Mouse (Mus musculus) hindbrain, embryonic 12.5 days (tissue): Measurements from ENCODE around the gene Atp6v0e. TPM values are rescaled to one million over a fixed set of nuclear protein-coding genes. Genes with fewer than 3 reads are reported as not detected.

Source experiments
- ATAC-seq: fragments of 200-750 bp; cut with Nextera tagmentation; 2 replicates; pipeline ENCODE4 v1.8.0; 2017; ENCODE audit warnings: moderate TSS enrichment; ENCODE audit not compliant: low FRiP score
- H3K27ac ChIP-seq: fragments of 300-500 bp; sonication (generic); 2 replicates; pipeline ENCODE4 v1.5.1; 2016; ENCODE audit warnings: mild to moderate bottlenecking
- H3K27me3 ChIP-seq: fragments of 300-500 bp; sonication (generic); 2 replicates; pipeline ENCODE4 v1.6.1; 2016; ENCODE audit warnings: mild to moderate bottlenecking
- H3K36me3 ChIP-seq: fragments of 300-500 bp; sonication (generic); 2 replicates; pipeline ENCODE4 v1.6.1; 2016; ENCODE audit warnings: mild to moderate bottlenecking
- H3K4me1 ChIP-seq: fragments of 300-500 bp; sonication (generic); 2 replicates; pipeline ENCODE4 v1.6.1; 2016
- H3K4me2 ChIP-seq: fragments of 300-500 bp; sonication (generic); replicated peaks from 2 replicates; pipeline ENCODE4 v1.6.1; 2016; ENCODE audit warnings: mild to moderate bottlenecking
- H3K4me3 ChIP-seq: fragments of 300-500 bp; sonication (generic); 2 replicates; pipeline ENCODE4 v1.5.1; 2016; ENCODE audit warnings: mild to moderate bottlenecking
- H3K9ac ChIP-seq: fragments of 300-500 bp; sonication (generic); 2 replicates; pipeline ENCODE4 v1.6.1; 2016; ENCODE audit warnings: mild to moderate bottlenecking, moderate library complexity
- H3K9me3 ChIP-seq: fragments of 300-500 bp; sonication (generic); replicated peaks from 2 replicates; pipeline ENCODE4 v1.6.1; 2016; ENCODE audit warnings: mild to moderate bottlenecking
- WGBS: fragments of 180-500 bp; shearing (Covaris S2); methylation state at CpG from one replicate; pipeline ENCODE4 v1.1.7; 2016; 5-methylcytosine and 5-hydroxymethylcytosine counted together
- polyA plus RNA-seq: library from polyadenylated mRNA; unstranded; fragments of >200 nt; fragmentation: Nextera tagmentation; extraction: Ambion mirVana; gene quantifications from 2 replicates; pipeline ENCODE4 v1.2.1, GENCODE M21; 2016

Gene Atp6v0e
- polyA plus RNA-seq, 1 experiment from 2014 or later: 111 TPM

GRCm38 (mm10) chr17:26694171-26694570 lies 31.1 kb downstream of the Atp6v0e start:
- Histone ChIP-seq H3K4me3 (no peak overlapping the region), H3K4me2 (no peak overlapping the region), H3K27me3 (no peaks in the 10 kb centered on the region), H3K9ac (no peak overlapping the region), H3K36me3 (peaks cover 34% of the 10 kb centered on the region), H3K4me1 (peaks cover 10% of the 10 kb centered on the region; the same call in 1 of the 2 replicates), H3K27ac (no peak overlapping the region), H3K9me3 (no peaks in the 10 kb centered on the region)
- ATAC-seq: no peak
- WGBS: 75% methylated on average over 7 of the region's 7 CpGs

- no peaks in the 10 kb centered on the region for H3K9me3 ChIP-seq
- H3K36me3 ChIP-seq: peaks cover 44% of the 10 kb centered on the region
- ATAC-seq: no peak
- H3K4me2 ChIP-seq: no peak overlapping the region
- no peak overlapping the region for H3K27ac ChIP-seq
- no peaks in the 10 kb centered on the region for H3K27me3 ChIP-seq
- 91% methylated on average over 3 of the region's 3 CpGs for WGBS
- H3K4me1 ChIP-seq: 0 out of 2 replicates have a peak, but pooled peaks cover 4% of the 10 kb centered on the region
- no peak overlapping the region for H3K9ac ChIP-seq
- H3K4me3 ChIP-seq: no peak overlapping the region
Measured at GRCm38 (mm10) chr17:26695193-26695592, 32.2 kb downstream of the Atp6v0e start.

DNA sequence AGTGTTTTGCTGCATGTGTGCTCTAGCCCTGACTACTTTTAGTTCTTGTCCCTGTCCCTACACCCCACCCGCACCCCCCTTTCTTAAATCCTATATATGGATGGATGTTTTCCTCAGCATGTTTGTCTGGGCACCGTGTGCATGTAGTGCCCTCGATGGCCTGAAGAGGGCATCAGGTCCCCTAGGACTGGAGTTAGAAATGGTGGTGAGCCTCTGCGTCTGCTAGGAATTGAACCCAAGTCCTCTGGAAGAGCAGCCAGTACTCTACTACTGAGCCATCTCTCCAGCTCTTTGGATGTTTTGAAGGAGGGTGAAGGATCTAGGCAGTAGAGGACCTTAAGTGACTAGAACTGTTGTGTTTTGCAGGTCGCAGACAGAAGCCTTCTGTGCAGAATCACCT lies 35.8 kb downstream of the Atp6v0e start:
- WGBS: 82% methylated on average over 5 of the region's 5 CpGs

DNA sequence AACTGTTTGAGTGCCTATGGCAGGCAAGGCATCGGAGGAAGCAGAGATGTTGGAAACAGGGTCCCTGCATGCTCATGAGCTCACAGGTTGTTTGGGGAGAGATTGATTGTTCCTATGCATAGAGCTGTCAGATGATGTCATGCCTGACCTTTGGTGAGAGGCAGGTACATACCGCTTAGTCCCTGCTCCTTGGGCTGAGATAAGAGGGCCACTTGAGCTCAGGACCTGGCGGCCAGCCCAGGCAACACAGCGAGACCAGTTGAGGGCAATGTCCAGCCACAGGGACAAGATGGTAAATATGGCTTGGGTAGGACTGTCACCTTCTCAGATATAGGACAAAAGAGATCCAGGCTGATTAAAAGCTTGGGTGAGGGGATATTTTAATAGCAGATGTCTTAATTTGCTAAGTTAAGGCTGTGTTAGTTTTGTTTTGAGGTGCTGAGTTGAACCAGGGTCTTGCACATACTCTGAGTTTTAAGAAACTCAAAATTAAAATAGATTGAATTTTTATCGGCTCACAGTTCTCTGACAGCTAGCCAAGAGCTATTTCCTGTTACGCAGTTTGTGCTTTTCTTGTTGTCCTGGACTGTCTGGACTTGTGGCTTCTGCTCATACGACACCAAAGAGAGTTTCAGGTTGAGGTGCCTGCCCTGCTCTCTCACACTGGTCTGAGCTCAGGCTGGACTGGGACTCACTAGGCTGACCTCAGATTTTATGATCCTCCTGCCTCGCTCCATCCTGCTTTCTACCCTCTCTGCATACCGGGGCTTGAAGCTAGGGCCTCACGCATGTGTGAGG lies 37.0 kb downstream of the Atp6v0e start:
- H3K4me3 ChIP-seq: no peak overlapping the region
- no peaks in the 10 kb centered on the region for H3K9me3 ChIP-seq
- H3K27me3 ChIP-seq: no peaks in the 10 kb centered on the region
- H3K9ac ChIP-seq: no peak overlapping the region
- WGBS: 94% methylated on average over 10 of the region's 10 CpGs
- H3K4me1 ChIP-seq: no peaks in the 10 kb centered on the region
- no peak overlapping the region for H3K4me2 ChIP-seq
- no peak overlapping the region for H3K27ac ChIP-seq
- H3K36me3 ChIP-seq: peaks cover 54% of the 10 kb centered on the region
- ATAC-seq: no peak

More for the DNA sequence above, 35.8 kb downstream of the Atp6v0e start:
- Histone ChIP-seq H3K36me3 (peaks cover 53% of the 10 kb centered on the region), H3K4me3 (no peak overlapping the region), H3K27ac (no peak overlapping the region), H3K4me2 (no peak overlapping the region), H3K9ac (no peak overlapping the region), H3K27me3 (no peaks in the 10 kb centered on the region), H3K9me3 (no peaks in the 10 kb centered on the region), H3K4me1 (0 out of 2 replicates have a peak, but pooled peaks cover 2% of the 10 kb centered on the region)
- no peak for ATAC-seq

GRCm38 (mm10) chr17:26701565-26701964 lies 38.5 kb downstream of the Atp6v0e start:
- H3K9ac ChIP-seq: no peak overlapping the region
- ATAC-seq: no peak
- no peak overlapping the region for H3K27ac ChIP-seq
- H3K9me3 ChIP-seq: no peaks in the 10 kb centered on the region
- H3K27me3 ChIP-seq: no peaks in the 10 kb centered on the region
- H3K4me3 ChIP-seq: no peak overlapping the region
- WGBS: 84% methylated on average over 13 of the region's 13 CpGs
- H3K4me1 ChIP-seq: no peaks in the 10 kb centered on the region
- peaks cover 41% of the 10 kb centered on the region for H3K36me3 ChIP-seq
- H3K4me2 ChIP-seq: no peak overlapping the region

DNA sequence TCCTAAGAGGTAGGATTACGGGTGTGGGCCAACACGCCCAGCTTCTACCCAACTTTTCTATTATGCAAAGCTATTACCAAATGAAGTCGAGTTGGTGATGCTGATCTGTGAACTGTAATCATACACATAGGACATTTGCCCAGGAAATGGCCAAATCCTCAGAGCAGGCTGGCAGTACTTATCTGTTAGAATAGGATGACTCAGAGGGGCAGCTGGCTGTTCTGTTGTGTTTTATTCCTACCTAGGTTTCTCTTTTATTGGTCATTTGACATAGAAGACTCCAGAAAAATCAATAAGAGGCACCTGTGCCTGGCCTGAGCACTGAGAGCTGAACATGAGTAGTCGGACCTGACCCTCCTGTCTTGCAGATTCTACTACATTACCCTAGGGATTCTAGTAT lies 39.6 kb downstream of the Atp6v0e start:
- H3K4me1 ChIP-seq: no peaks in the 10 kb centered on the region; the same call in 1 of the 2 replicates
- H3K9ac ChIP-seq: no peak overlapping the region
- 89% methylated on average over 4 of the region's 4 CpGs for whole genome bisulfite sequencing
- H3K27ac ChIP-seq: no peak overlapping the region
- ATAC-seq: no peak
- no peaks in the 10 kb centered on the region for H3K9me3 ChIP-seq
- H3K27me3 ChIP-seq: no peaks in the 10 kb centered on the region
- H3K4me2 ChIP-seq: no peak overlapping the region
- no peak overlapping the region for H3K4me3 ChIP-seq
- peaks cover 37% of the 10 kb centered on the region for H3K36me3 ChIP-seq

DNA sequence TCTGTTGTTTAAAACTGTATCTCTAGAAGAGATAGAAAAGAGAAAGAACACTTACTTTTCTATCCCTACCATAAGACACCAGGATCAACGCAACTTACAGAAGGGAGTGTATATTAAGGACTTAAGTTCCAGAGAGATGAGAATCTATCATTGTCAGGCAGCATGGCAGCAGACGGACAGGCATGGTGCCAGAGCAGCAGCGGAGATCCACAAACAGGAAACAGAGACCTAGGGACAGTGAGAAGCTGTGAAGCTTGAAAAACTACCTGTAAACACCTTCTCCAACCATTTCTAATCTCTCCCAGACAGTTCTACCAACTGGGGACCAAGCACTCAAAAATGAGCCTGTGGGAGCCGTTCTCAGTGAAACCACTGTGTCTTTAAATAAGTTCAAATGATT lies 40.6 kb downstream of the Atp6v0e start:
- peaks cover 28% of the 10 kb centered on the region for H3K36me3 ChIP-seq
- WGBS: 93% methylated on average over 4 of the region's 4 CpGs
- no peak for ATAC-seq
- H3K4me1 ChIP-seq: no peaks in the 10 kb centered on the region; the same call in 1 of the 2 replicates
- H3K9ac ChIP-seq: no peak overlapping the region
- no peak overlapping the region for H3K4me3 ChIP-seq
- no peaks in the 10 kb centered on the region for H3K27me3 ChIP-seq
- no peaks in the 10 kb centered on the region for H3K9me3 ChIP-seq
- no peak overlapping the region for H3K27ac ChIP-seq
- H3K4me2 ChIP-seq: no peak overlapping the region

GRCm38 (mm10) chr17:26705463-26706359 lies 42.7 kb downstream of the Atp6v0e start:
- no peak overlapping the region for H3K27ac ChIP-seq
- peaks cover 7% of the 10 kb centered on the region; the same call in 1 of the 2 replicates for H3K4me1 ChIP-seq
- H3K4me3 ChIP-seq: no peak overlapping the region
- H3K36me3 ChIP-seq: peaks cover 9% of the 10 kb centered on the region; the same call in 1 of the 2 replicates
- H3K4me2 ChIP-seq: no peak overlapping the region
- WGBS: 74% methylated on average over 11 of the region's 11 CpGs
- ATAC-seq: no peak
- H3K27me3 ChIP-seq: no peaks in the 10 kb centered on the region
- no peaks in the 10 kb centered on the region for H3K9me3 ChIP-seq
- no peak overlapping the region for H3K9ac ChIP-seq

GRCm38 (mm10) chr17:26707066-26707465 lies 44.0 kb downstream of the Atp6v0e start:
- 69% methylated on average over 7 of the region's 7 CpGs for WGBS
- H3K4me1 ChIP-seq: peaks cover 7% of the 10 kb centered on the region; the same call in 1 of the 2 replicates
- H3K9ac ChIP-seq: no peak overlapping the region
- no peak for ATAC-seq
- no peaks in the 10 kb centered on the region for H3K27me3 ChIP-seq
- H3K27ac ChIP-seq: no peak overlapping the region
- no peak overlapping the region for H3K4me3 ChIP-seq
- H3K36me3 ChIP-seq: 0 out of 2 replicates have a peak, but pooled peaks cover 4% of the 10 kb centered on the region
- no peak overlapping the region for H3K4me2 ChIP-seq
- H3K9me3 ChIP-seq: no peaks in the 10 kb centered on the region

GRCm38 (mm10) chr17:26708499-26708898 lies 45.5 kb downstream of the Atp6v0e start:
- Histone ChIP-seq H3K4me1 (peaks cover 7% of the 10 kb centered on the region; the same call in 1 of the 2 replicates), H3K36me3 (0 out of 2 replicates have a peak, but pooled peaks cover 4% of the 10 kb centered on the region), H3K4me3 (no peak overlapping the region), H3K27me3 (no peaks in the 10 kb centered on the region), H3K9me3 (no peaks in the 10 kb centered on the region), H3K9ac (no peak overlapping the region), H3K4me2 (no peak overlapping the region), H3K27ac (no peak overlapping the region)
- ATAC-seq: no peak

DNA sequence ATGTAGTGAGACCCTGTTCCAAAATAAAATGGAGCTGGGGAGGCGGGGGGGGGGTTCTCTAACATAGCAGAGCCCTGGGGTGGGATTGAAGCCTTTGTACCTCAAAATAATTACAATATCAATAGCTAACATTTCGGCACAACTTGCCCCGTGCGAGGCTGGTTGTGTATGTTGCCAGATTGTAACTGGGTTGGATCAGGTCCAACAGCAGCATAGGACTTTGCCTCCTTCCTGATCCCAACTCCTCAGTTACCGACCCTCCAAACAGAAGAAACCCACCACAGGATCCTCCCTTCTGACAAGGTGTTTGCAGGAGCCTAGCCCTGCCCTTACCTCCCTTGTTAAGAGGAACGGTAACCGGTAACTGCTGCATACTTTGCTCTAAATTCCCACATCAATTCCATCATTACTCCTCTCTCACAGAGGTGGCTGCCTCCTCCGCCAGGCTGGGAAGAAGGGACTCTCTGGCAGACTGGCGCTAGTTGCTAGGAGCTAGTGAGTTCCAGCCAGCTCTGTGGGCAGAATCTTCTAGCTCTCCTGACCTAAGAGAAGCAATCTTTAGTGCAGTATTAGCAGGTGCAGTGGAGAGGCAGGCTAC lies 46.1 kb downstream of the Atp6v0e start:
- no peak overlapping the region for H3K27ac ChIP-seq
- no peaks in the 10 kb centered on the region for H3K27me3 ChIP-seq
- H3K4me3 ChIP-seq: no peak overlapping the region
- H3K4me1 ChIP-seq: peaks cover 7% of the 10 kb centered on the region; the same call in 1 of the 2 replicates
- H3K9ac ChIP-seq: no peak overlapping the region
- no peak for ATAC-seq
- H3K9me3 ChIP-seq: no peaks in the 10 kb centered on the region
- H3K4me2 ChIP-seq: no peak overlapping the region
- H3K36me3 ChIP-seq: 0 out of 2 replicates have a peak, but pooled peaks cover 4% of the 10 kb centered on the region
- 51% methylated on average over 9 of the region's 9 CpGs for WGBS

GRCm38 (mm10) chr17:26710049-26710448 lies 47.0 kb downstream of the Atp6v0e start:
- H3K4me2 ChIP-seq: no peak overlapping the region
- ATAC-seq: no peak

More at GRCm38 (mm10) chr17:26710049-26710448, 47.0 kb downstream of the Atp6v0e start:
- no peaks in the 10 kb centered on the region for H3K9me3 ChIP-seq
- H3K4me3 ChIP-seq: no peak overlapping the region
- H3K27ac ChIP-seq: no peak overlapping the region
- no peaks in the 10 kb centered on the region for H3K36me3 ChIP-seq
- H3K27me3 ChIP-seq: no peaks in the 10 kb centered on the region
- peaks cover 7% of the 10 kb centered on the region; the same call in 1 of the 2 replicates for H3K4me1 ChIP-seq
- H3K9ac ChIP-seq: no peak overlapping the region
- 62% methylated on average over 6 of the region's 6 CpGs for WGBS
